Mouse (Mus musculus) heart, postnatal 0 days (tissue): Measurements from ENCODE around the gene Scn3b.

Experiments used
- CTCF ChIP-seq: IDR thresholded peaks from 2 replicates; pipeline ENCODE4 v1.5.1; 2016; ENCODE audit warnings: antibody characterized with exemption, control low read depth, low read depth
- EP300 ChIP-seq: IDR thresholded peaks from 2 replicates; pipeline ENCODE4 v1.6.1; 2016; ENCODE audit warnings: antibody characterized with exemption, low read depth

DNA sequence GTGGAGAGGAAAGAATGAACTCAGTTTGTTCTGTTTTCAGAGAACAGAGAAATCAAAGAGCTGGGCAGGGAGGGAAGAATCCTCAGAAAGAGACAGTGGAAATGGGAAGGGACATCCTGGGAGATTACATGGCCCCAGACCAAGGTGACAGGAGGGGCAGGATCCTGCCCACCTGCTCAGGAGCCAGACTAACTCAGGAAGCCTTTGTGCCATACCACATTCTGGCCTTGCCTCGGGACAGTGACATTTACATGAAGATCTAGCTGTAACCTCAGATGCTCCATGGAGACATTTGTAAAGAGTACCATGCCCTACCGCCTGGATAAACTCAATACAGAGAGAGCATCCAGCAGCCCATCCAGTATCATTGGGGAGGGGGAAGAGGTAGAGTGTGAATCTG, 65.6 kb downstream of the Scn3b start:
- no peak for TF ChIP-seq CTCF
- TF ChIP-seq EP300 = no peak
